Mouse (Mus musculus): ENCODE data around the gene Pdcl.

GRCm38 (mm10) chr2:37395539-37395938 is 36.4 kb upstream of the Pdcl start:
- TF ChIP-seq CTCF (conservative IDR thresholded peaks at IDR 0.05; ENCODE audit: insufficient read depth, insufficient read length, low read depth, low read length): no peak
- TF ChIP-seq POLR2A (IDR thresholded peaks at IDR 0.05; ENCODE audit: low read depth, low read length): no peak

Measured in kidney, adult 2 months (tissue).